Mouse (Mus musculus): ENCODE results near the gene Sar1a. TPM values are rescaled to one million over a fixed set of nuclear protein-coding genes. Genes with fewer than 3 reads are reported as not detected.

Gene Sar1a
- polyA plus RNA-seq, 1 experiment from 2014 or later: 224 TPM

DNA sequence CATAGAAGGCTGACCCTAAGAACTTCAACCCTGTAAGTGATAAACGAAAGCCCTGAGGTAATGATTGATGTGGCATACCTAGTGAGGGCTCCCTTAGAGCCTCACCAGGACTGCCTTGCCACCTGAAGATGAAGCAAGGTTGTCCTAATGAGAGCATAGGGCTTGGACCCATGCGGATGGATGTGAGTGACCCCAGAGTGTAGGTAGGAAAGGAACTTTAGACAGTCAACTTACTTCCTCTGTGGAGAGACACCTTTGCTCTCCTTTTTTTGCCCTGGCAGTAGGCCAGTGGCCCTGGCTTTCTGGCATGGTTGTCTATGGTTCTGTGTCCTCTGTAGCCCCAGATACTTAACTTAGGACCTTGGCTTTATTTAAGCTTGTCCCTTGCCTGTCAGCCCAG lies 16.9 kb downstream of the Sar1a start:
- Histone ChIP-seq H3K4me3 (replicated peaks; ENCODE audit: low read length) (peak overlapping the region; percentile 88), H3K27me3 (replicated peaks; ENCODE audit: control insufficient read depth, insufficient read depth, low read length) (no peaks in the 10 kb centered on the region), H3K36me3 (ENCODE audit: control insufficient read depth, insufficient read depth) (peaks cover 10% of the 10 kb centered on the region), H3K4me2 (ENCODE audit: low read length) (peak overlapping the region; percentile 99), H3K4me1 (replicated peaks; ENCODE audit: control insufficient read depth, insufficient read depth, low read length) (peaks cover 17% of the 10 kb centered on the region), H3K9ac (replicated peaks; ENCODE audit: low read depth, low read length) (peak overlapping the region; percentile 82; the same call in 1 of the 2 replicates), H3K27ac (ENCODE audit: low read length) (no peak overlapping the region), H3K9me3 (ENCODE audit: control insufficient read depth, low read length) (no peaks in the 10 kb centered on the region)
- ATAC-seq: no peak
- 94% methylated on average over 2 of the region's 2 CpGs for WGBS

DNA sequence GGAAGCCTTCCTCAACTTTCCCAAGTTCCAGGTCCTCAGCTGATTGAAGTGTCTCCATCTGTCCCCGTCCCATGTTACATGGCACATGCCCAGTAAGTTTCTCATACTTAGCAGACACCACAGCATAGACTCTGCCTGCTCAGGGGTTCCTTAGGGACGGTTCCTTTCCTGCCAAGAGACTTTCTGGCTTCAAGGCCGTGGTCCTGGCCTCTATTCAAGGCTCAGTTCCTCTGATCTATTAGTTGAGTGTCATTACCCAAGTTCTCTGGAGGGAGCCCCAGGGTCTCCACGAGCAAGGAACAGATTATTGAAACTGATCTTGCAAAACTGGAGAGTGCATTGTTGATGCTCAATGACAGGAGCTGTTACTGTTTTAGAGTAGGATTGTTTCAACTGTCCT lies 24.6 kb downstream of the Sar1a start:
- no peaks in the 10 kb centered on the region for H3K4me1 ChIP-seq (replicated peaks; ENCODE audit: control insufficient read depth, insufficient read depth, low read length)
- H3K9ac ChIP-seq (replicated peaks; ENCODE audit: low read depth, low read length): no peak overlapping the region
- no peak overlapping the region for H3K4me2 ChIP-seq (ENCODE audit: low read length)
- no peaks in the 10 kb centered on the region for H3K27me3 ChIP-seq (replicated peaks; ENCODE audit: control insufficient read depth, insufficient read depth, low read length)
- H3K4me3 ChIP-seq (replicated peaks; ENCODE audit: low read length): no peak overlapping the region
- no peaks in the 10 kb centered on the region for H3K9me3 ChIP-seq (ENCODE audit: control insufficient read depth, low read length)
- no peak overlapping the region for H3K27ac ChIP-seq (ENCODE audit: low read length)
- WGBS: 66% methylated on average over 4 of the region's 4 CpGs
- peak; percentile 57; the same call in 1 of the 2 replicates for ATAC-seq
- peaks cover 3% of the 10 kb centered on the region; the same call in 1 of the 2 replicates for H3K36me3 ChIP-seq (ENCODE audit: control insufficient read depth, insufficient read depth)

DNA sequence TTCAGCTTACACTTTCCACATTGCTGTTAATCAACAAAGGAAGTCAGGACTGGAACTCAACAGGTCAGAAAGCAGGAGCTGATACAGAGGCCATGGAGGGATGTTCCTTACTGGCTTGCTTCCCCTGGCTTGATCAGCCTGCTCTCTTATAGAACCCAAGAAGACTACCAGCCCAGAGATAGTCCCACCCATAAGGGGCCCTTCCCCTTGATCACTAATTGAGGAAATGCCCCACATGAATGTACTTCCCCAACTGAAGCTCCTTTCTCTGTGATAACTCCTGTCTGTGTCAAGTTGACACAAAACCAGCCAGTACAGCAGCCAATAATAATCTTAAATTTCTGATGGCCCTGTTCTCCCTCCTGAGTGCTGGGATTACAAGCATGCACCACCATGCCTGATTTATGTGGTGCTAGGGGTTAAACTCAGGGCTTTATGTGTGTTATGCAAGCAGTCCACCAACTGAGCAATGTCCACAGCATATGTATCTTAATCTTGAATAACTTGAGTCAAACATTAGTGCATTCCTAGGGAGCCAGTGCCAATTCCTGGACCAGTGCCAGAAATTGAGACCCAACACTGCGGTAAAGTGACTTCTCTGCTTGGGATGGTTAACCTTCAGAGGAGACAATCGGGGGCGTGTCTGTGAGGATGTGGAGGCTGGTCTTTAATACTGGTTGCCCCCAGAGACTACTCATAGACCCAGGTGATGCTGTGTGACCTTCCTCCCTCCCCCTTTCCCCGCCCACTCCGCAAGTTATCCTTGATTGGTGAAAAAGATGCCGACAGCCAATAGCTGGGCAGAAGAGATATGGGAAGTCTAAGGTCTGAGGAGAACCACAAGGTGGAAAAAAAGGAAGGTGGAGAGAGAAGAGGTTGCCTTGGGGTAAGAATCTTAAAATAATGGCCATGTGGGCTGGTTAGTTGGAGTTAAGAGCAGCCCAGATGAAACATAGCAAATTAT lies 26.6 kb downstream of the Sar1a start:
- WGBS: 76% methylated on average over 6 of the region's 6 CpGs
- no peaks in the 10 kb centered on the region for H3K4me1 ChIP-seq (replicated peaks; ENCODE audit: control insufficient read depth, insufficient read depth, low read length)
- H3K4me3 ChIP-seq (replicated peaks; ENCODE audit: low read length): no peak overlapping the region
- H3K27me3 ChIP-seq (replicated peaks; ENCODE audit: control insufficient read depth, insufficient read depth, low read length): no peaks in the 10 kb centered on the region
- no peak overlapping the region for H3K4me2 ChIP-seq (ENCODE audit: low read length)
- no peak overlapping the region for H3K9ac ChIP-seq (replicated peaks; ENCODE audit: low read depth, low read length)
- ATAC-seq: no peak
- no peaks in the 10 kb centered on the region for H3K9me3 ChIP-seq (ENCODE audit: control insufficient read depth, low read length)
- H3K36me3 ChIP-seq (ENCODE audit: control insufficient read depth, insufficient read depth): peaks cover 3% of the 10 kb centered on the region; the same call in 1 of the 2 replicates
- H3K27ac ChIP-seq (ENCODE audit: low read length): no peak overlapping the region

DNA sequence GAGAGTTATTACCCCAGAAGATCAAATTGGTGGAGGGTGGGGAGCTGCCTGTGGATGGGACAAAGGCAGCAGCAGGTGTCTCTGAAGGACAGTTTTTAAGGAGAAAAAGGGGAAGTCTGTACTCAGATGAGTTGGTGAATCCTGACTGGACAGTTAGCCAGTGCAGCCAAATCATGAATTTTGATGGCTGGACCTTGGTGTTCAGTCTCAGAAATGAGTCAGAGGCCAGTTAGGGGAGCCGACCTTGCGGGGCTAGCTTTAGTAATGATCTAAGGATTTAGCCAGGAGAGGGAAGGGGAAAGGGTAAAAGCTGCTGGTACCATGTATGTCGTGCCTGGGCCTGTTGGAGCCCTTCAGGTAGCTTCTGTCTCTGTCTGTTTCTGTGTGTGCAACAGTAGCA lies 33.5 kb downstream of the Sar1a start:
- H3K27ac ChIP-seq (ENCODE audit: low read length): no peak overlapping the region
- H3K4me3 ChIP-seq (replicated peaks; ENCODE audit: low read length): no peak overlapping the region
- 67% methylated on average over 3 of the region's 3 CpGs for WGBS
- no peaks in the 10 kb centered on the region for H3K36me3 ChIP-seq (ENCODE audit: control insufficient read depth, insufficient read depth)
- no peak for ATAC-seq
- H3K4me2 ChIP-seq (ENCODE audit: low read length): no peak overlapping the region
- H3K9ac ChIP-seq (replicated peaks; ENCODE audit: low read depth, low read length): no peak overlapping the region
- peaks cover 8% of the 10 kb centered on the region for H3K4me1 ChIP-seq (replicated peaks; ENCODE audit: control insufficient read depth, insufficient read depth, low read length)
- no peaks in the 10 kb centered on the region for H3K27me3 ChIP-seq (replicated peaks; ENCODE audit: control insufficient read depth, insufficient read depth, low read length)
- H3K9me3 ChIP-seq (ENCODE audit: control insufficient read depth, low read length): no peaks in the 10 kb centered on the region

DNA sequence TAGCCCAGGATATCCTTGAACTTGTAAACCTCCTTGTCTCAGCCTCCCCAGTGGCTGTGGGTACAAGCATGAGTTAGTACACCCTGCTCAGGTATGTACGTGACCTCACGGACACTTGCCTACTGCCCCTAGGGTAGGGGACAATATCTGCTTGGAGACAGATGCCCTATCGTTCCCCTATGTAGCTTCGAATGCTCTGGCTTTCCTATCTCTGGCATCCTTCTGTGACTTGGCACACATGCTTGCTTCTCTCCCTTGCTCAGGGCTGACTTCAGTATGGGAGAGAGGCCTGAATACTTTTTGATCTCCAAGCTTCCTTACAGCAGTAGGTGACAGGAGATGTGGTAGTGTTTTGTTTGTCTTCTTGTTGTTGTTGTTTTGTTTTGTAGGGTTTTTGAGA lies 34.0 kb downstream of the Sar1a start:
- Histone ChIP-seq H3K9me3 (ENCODE audit: control insufficient read depth, low read length) (no peaks in the 10 kb centered on the region), H3K4me1 (replicated peaks; ENCODE audit: control insufficient read depth, insufficient read depth, low read length) (peaks cover 8% of the 10 kb centered on the region), H3K9ac (replicated peaks; ENCODE audit: low read depth, low read length) (no peak overlapping the region), H3K36me3 (ENCODE audit: control insufficient read depth, insufficient read depth) (no peaks in the 10 kb centered on the region), H3K27me3 (replicated peaks; ENCODE audit: control insufficient read depth, insufficient read depth, low read length) (no peaks in the 10 kb centered on the region), H3K4me3 (replicated peaks; ENCODE audit: low read length) (no peak overlapping the region), H3K4me2 (ENCODE audit: low read length) (no peak overlapping the region), H3K27ac (ENCODE audit: low read length) (no peak overlapping the region)
- WGBS: 97% methylated on average over 4 of the region's 4 CpGs
- ATAC-seq: no peak

DNA sequence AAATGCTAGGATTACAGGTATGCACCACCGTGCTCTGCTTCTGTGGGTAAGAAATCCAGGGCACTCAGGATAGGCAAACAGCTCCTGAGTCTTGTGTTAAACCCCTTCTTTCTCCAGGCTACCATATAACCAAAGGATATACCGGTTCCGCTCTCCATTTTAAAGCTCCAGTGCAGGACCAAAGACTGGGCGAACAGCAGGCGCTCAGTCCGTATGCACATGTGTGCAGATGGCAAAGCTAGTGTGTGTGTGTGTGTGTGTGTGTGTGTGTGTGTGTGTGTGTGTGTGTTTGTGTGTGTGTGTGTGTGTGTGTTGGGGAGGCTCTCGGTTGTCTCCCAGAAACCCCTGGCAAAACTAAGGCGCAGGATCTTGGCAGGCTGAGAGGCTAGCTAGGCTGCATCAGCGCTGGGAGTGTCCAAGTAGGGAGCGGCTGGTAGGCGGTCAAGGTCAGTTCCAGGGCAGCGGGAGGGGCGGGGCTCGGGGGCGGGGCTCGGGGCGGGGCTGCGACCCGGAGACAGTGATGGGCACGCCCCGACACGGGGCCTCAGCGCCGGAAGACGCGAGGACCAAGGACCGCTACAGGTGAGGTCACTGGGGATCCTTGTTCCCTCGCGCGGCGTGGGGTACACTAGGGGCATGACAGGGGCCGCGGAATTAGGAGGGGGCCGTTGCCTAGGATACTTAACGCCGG lies 34.8 kb downstream of the Sar1a start, which contains the start of gene Aifm2:
Gene Aifm2 (plus strand): TSS at position 493 of the 691 bp plus-strand sequence.
- Histone ChIP-seq H3K27ac (ENCODE audit: low read length) (no peak within 1 kb of the TSS), H3K27me3 (replicated peaks; ENCODE audit: control insufficient read depth, insufficient read depth, low read length) (no peaks in the 10 kb centered on the region), H3K9ac (replicated peaks; ENCODE audit: low read depth, low read length) (peak within 1 kb of the TSS; percentile 54), H3K4me2 (ENCODE audit: low read length) (peak within 1 kb of the TSS; percentile 80), H3K36me3 (ENCODE audit: control insufficient read depth, insufficient read depth) (no peaks in the 10 kb centered on the region), H3K4me1 (replicated peaks; ENCODE audit: control insufficient read depth, insufficient read depth, low read length) (peaks cover 8% of the 10 kb centered on the region), H3K9me3 (ENCODE audit: control insufficient read depth, low read length) (no peaks in the 10 kb centered on the region), H3K4me3 (replicated peaks; ENCODE audit: low read length) (peak within 1 kb of the TSS; percentile 47)
- peak; percentile 49; the same call in 1 of the 2 replicates for ATAC-seq
- WGBS: 13% methylated on average over 36 of the region's 36 CpGs

DNA sequence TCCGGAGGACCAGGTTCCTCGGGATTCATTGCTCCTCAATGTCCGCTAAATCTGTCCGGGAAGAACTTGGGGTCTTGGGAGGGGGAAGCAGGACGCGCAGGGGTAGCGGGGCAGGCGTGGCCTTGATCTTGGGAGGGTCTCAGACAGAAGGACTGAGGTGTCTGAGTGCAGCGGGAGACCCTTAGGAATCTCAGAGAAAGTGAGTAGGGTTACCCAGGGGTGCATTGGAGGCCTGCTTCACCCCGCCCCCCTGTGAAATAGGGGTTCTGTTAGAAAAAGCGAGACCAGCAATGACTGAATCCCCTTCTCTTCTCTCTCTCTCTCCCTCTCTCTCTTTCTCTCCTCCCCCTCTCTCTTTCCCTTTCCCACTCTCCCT lies 35.4 kb downstream of the Sar1a start:
- Histone ChIP-seq H3K9ac (replicated peaks; ENCODE audit: low read depth, low read length) (peak overlapping the region; percentile 54), H3K4me1 (replicated peaks; ENCODE audit: control insufficient read depth, insufficient read depth, low read length) (peaks cover 8% of the 10 kb centered on the region), H3K4me3 (replicated peaks; ENCODE audit: low read length) (peak overlapping the region; percentile 47), H3K4me2 (ENCODE audit: low read length) (peak overlapping the region; percentile 80), H3K9me3 (ENCODE audit: control insufficient read depth, low read length) (no peaks in the 10 kb centered on the region), H3K27ac (ENCODE audit: low read length) (no peak overlapping the region), H3K36me3 (ENCODE audit: control insufficient read depth, insufficient read depth) (no peaks in the 10 kb centered on the region), H3K27me3 (replicated peaks; ENCODE audit: control insufficient read depth, insufficient read depth, low read length) (no peaks in the 10 kb centered on the region)
- WGBS: 2% methylated on average over 11 of the region's 11 CpGs
- 0 out of 2 replicates have a peak, but pooled peaks have one; percentile 10 for ATAC-seq

DNA sequence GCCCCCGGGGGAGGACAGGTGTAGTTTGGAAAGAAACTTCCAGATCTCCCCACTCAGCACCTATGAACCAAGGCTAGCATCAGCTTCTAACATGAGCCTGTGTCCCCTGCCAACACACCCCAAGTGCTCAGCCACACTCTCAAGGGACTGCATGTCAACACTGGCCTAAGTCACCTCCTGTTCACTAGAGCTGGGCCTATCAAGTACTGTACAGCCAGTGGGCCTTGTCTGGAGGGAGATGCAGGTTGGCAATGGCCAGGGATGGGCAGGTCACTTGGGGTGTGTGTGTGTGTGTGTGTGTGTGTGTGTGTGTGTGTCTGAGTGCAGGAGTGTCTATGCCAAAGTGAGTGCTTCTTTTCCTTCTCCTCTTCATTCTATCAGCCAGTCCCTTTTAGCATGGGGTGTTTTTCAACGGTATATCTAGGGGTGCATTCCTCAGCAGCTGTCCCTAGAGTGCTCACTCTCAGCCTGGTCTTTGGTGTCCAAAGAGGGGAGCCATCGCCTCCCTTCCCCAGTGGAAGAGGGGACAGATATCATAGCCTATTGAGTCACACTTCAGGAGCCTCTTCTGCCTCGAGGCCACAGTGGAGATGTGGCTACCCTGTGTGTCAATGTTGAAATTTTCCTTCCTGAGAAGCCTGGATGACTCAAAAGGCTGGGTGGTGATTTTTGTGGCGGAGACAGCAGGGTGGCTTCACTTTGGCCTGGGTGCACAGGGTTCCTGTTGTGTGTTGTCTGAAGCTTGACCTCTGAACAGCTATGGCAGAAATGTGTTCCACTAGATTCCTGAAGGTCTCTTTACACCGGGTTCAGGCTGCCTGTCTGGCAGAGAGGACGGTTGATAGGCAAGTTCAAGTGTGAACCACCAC lies 36.1 kb downstream of the Sar1a start:
- H3K4me3 ChIP-seq (replicated peaks; ENCODE audit: low read length): no peak overlapping the region
- no peaks in the 10 kb centered on the region for H3K9me3 ChIP-seq (ENCODE audit: control insufficient read depth, low read length)
- WGBS: 75% methylated on average over 7 of the region's 7 CpGs

More for the DNA sequence above, 36.1 kb downstream of the Sar1a start:
- H3K4me2 ChIP-seq (ENCODE audit: low read length): no peak overlapping the region; the same call in 1 of the 2 replicates
- peaks cover 8% of the 10 kb centered on the region for H3K4me1 ChIP-seq (replicated peaks; ENCODE audit: control insufficient read depth, insufficient read depth, low read length)
- H3K27ac ChIP-seq (ENCODE audit: low read length): no peak overlapping the region
- H3K27me3 ChIP-seq (replicated peaks; ENCODE audit: control insufficient read depth, insufficient read depth, low read length): no peaks in the 10 kb centered on the region
- no peaks in the 10 kb centered on the region for H3K36me3 ChIP-seq (ENCODE audit: control insufficient read depth, insufficient read depth)
- 0 out of 2 replicates have a peak, but pooled peaks have one; percentile 15 for ATAC-seq
- no peak overlapping the region for H3K9ac ChIP-seq (replicated peaks; ENCODE audit: low read depth, low read length)
